Mouse (Mus musculus) left cerebral cortex, adult 9 months (tissue): Measurements from ENCODE around the gene Jam3.
"Not testable (repeated sequence)": the region's sequence is repeated elsewhere in the genome, so short reads cannot be mapped to it uniquely, and the experiment has no call there.

Source experiments
- DNase-seq, 2 experiments: peaks; one replicate each; pipeline ENCODE4 v3.0.0; 2022; ENCODE audit warnings: low spot score in 2 of 2

Jam3 gene

GRCm38 (mm10) chr9:27170726-27171125 lies 15.5 kb upstream of the Jam3 start:
- no peak for DNase-seq

GRCm38 (mm10) chr9:27166981-27167380 lies 11.8 kb upstream of the Jam3 start:
- DNase-seq: no peak

GRCm38 (mm10) chr9:27165596-27165995 lies 10.4 kb upstream of the Jam3 start:
- DNase-seq: no peak

GRCm38 (mm10) chr9:27164957-27165356 lies 9.7 kb upstream of the Jam3 start:
- DNase-seq: no peak

- not testable (repeated sequence) for DNase-seq
Measured at GRCm38 (mm10) chr9:27163661-27164060, 8.4 kb upstream of the Jam3 start.

GRCm38 (mm10) chr9:27153861-27154260 lies 1.4 kb downstream of the Jam3 start:
- no peak for DNase-seq

GRCm38 (mm10) chr9:27149836-27150235 lies 5.4 kb downstream of the Jam3 start:
- DNase-seq: no peak

- no peak for DNase-seq
Measured at GRCm38 (mm10) chr9:27148631-27149471, 6.4 kb downstream of the Jam3 start.

- DNase-seq: no peak
Measured at GRCm38 (mm10) chr9:27147946-27148345, 7.3 kb downstream of the Jam3 start.

- no peak for DNase-seq
Measured at GRCm38 (mm10) chr9:27146826-27147225, 8.4 kb downstream of the Jam3 start.

GRCm38 (mm10) chr9:27144996-27145395 lies 10.2 kb downstream of the Jam3 start:
- DNase-seq: no peak

- DNase-seq: no peak
Measured at GRCm38 (mm10) chr9:27144271-27144840, 10.9 kb downstream of the Jam3 start.

- DNase-seq: no peak
Measured at GRCm38 (mm10) chr9:27140432-27141065, 14.7 kb downstream of the Jam3 start.

- no peak for DNase-seq
Measured at GRCm38 (mm10) chr9:27136651-27137050, 18.6 kb downstream of the Jam3 start.

GRCm38 (mm10) chr9:27135372-27135771 lies 19.8 kb downstream of the Jam3 start:
- no peak for DNase-seq

- peak in 1 of 2 experiments; percentile 72 for DNase-seq
Measured at GRCm38 (mm10) chr9:27134410-27134809, 20.8 kb downstream of the Jam3 start.

- no peak for DNase-seq
Measured at GRCm38 (mm10) chr9:27128629-27129028, 26.6 kb downstream of the Jam3 start.

- no peak for DNase-seq
Measured at GRCm38 (mm10) chr9:27126543-27126942, 28.7 kb downstream of the Jam3 start.

GRCm38 (mm10) chr9:27125450-27125849 lies 29.8 kb downstream of the Jam3 start:
- DNase-seq: no peak

- peak; percentile 56 to 75 for DNase-seq
Measured at GRCm38 (mm10) chr9:27123947-27124346, 31.3 kb downstream of the Jam3 start.

- DNase-seq: no peak
Measured at GRCm38 (mm10) chr9:27122963-27123362, 32.3 kb downstream of the Jam3 start.

GRCm38 (mm10) chr9:27122076-27122475 lies 33.1 kb downstream of the Jam3 start:
- DNase-seq: no peak

GRCm38 (mm10) chr9:27121254-27121653 lies 34.0 kb downstream of the Jam3 start:
- DNase-seq: no peak
